Mouse (Mus musculus) thymus, postnatal 14 days (tissue): Measurements from ENCODE around the gene S100a16.
A peak's percentile ranks its signal among the peaks of the same experiment; 100 is the strongest.

Experiments
- DNase-seq: peaks from one replicate; pipeline ENCODE4 v3.0.0; 2021

The S100a16 gene

GRCm38 (mm10) chr3:90537141-90537904 lies at the start of gene S100a16:
Gene S100a16, plus strand, starts transcription at chr3:90537254.
- no peak for DNase-seq

- no peak for DNase-seq
These were observed 48.5 kb upstream of the S100a16 start for GRCm38 (mm10) chr3:90488576-90488975.

- DNase-seq, result peak; percentile 96
These were observed 46.3 kb upstream of the S100a16 start, which contains the start of gene Snapin for GRCm38 (mm10) chr3:90490696-90491256. Gene Snapin, minus strand, starts transcription at chr3:90491033.

GRCm38 (mm10) chr3:90491350-90491749 lies 45.7 kb upstream of the S100a16 start:
- peak; percentile 66 for DNase-seq

GRCm38 (mm10) chr3:90493831-90494540 lies 43.1 kb upstream of the S100a16 start:
- no peak for DNase-seq

GRCm38 (mm10) chr3:90495850-90496525 lies 41.1 kb upstream of the S100a16 start:
- DNase-seq, result no peak

- DNase-seq, result no peak
These were observed 39.5 kb upstream of the S100a16 start for GRCm38 (mm10) chr3:90497597-90497996.

GRCm38 (mm10) chr3:90503444-90503843 lies 33.6 kb upstream of the S100a16 start:
- DNase-seq, result no peak

- DNase-seq, result no peak
These were observed 31.8 kb upstream of the S100a16 start for GRCm38 (mm10) chr3:90505216-90505615.

- no peak for DNase-seq
These were observed 30.7 kb upstream of the S100a16 start for GRCm38 (mm10) chr3:90506362-90506761.

GRCm38 (mm10) chr3:90508287-90508949 lies 28.6 kb upstream of the S100a16 start:
- no peak for DNase-seq

GRCm38 (mm10) chr3:90508950-90509746 lies 27.9 kb upstream of the S100a16 start, which contains the start of gene Chtop:
Gene Chtop, minus strand, starts transcription at chr3:90509498.
- DNase-seq, result peak; percentile 100

- no peak for DNase-seq
These were observed 27.3 kb upstream of the S100a16 start for GRCm38 (mm10) chr3:90509747-90510123.

- DNase-seq, result no peak
These were observed 24.8 kb upstream of the S100a16 start for GRCm38 (mm10) chr3:90512276-90512675.

GRCm38 (mm10) chr3:90512948-90513642 lies 24.0 kb upstream of the S100a16 start:
- no peak for DNase-seq

- peak; percentile 34 for DNase-seq
These were observed 23.1 kb upstream of the S100a16 start, which contains the start of the genes S100a1 and S100a13 for GRCm38 (mm10) chr3:90513796-90514590. Gene S100a1, minus strand, starts transcription at chr3:90514392. Gene S100a13, plus strand, starts transcription at chr3:90514435.

GRCm38 (mm10) chr3:90514691-90515090 lies 22.4 kb upstream of the S100a16 start:
- peak; percentile 72 for DNase-seq

GRCm38 (mm10) chr3:90515242-90515641 lies 21.8 kb upstream of the S100a16 start:
- DNase-seq, result no peak

- no peak for DNase-seq
These were observed 21.3 kb upstream of the S100a16 start for GRCm38 (mm10) chr3:90515789-90516188.

- DNase-seq, result no peak
These were observed 19.3 kb upstream of the S100a16 start for GRCm38 (mm10) chr3:90517711-90518110.
